Mouse (Mus musculus): ENCODE measurements around the gene Utp14b. TPM values are rescaled to one million over a fixed set of nuclear protein-coding genes. Genes with fewer than 3 reads are reported as not detected.

The Utp14b gene
- 1.3 TPM in 2 replicates for polyA plus RNA-seq (2015; fragmentation: Nextera tagmentation; extraction: Ambion mirVana)

GRCm38 (mm10) chr1:78657671-78658440 is at the start of gene Utp14b, which contains the start of gene Acsl3:
Utp14b (plus strand) TSS chr1:78658038.
Acsl3 (plus strand) TSS chr1:78657825.
- TF ChIP-seq EP300 (optimal IDR thresholded peaks at IDR 0.05) (no peak), CTCF (IDR thresholded peaks at IDR 0.05; ENCODE audit: low read depth) (no peak)
- peak within 1 kb of the TSS; percentile 95 for H3K27ac ChIP-seq (replicated peaks)
- H3K4me1 ChIP-seq (replicated peaks; ENCODE audit: control insufficient read depth, insufficient read depth): 0 out of 2 replicates have a peak, but pooled peaks cover 3% of the 10 kb centered on the region
- DNase-seq (ENCODE audit: low spot score) (peak; percentile 99), ATAC-seq (ENCODE audit: low FRiP score, low TSS enrichment) (peak; percentile 100)
- no peaks in the 10 kb centered on the region for H3K36me3 ChIP-seq (ENCODE audit: control insufficient read depth, insufficient read depth, low read length)
- WGBS: under 1% methylated on average over 90 of the region's 104 CpGs
- H3K4me2 ChIP-seq (replicated peaks; ENCODE audit: low read depth): peak within 1 kb of the TSS; percentile 85
- H3K9ac ChIP-seq (ENCODE audit: low read length): peak within 1 kb of the TSS; percentile 93
- H3K4me3 ChIP-seq (ENCODE audit: low read depth, low read length): peak within 1 kb of the TSS; percentile 98
- H3K9me3 ChIP-seq (ENCODE audit: control insufficient read depth, low read length): no peaks in the 10 kb centered on the region
- no peaks in the 10 kb centered on the region for H3K27me3 ChIP-seq (ENCODE audit: control insufficient read depth, insufficient read depth, low read length)

GRCm38 (mm10) chr1:78609134-78609907 is 48.5 kb upstream of the Utp14b start:
- Histone ChIP-seq H3K36me3 (ENCODE audit: control insufficient read depth, insufficient read depth, low read length) (no peaks in the 10 kb centered on the region), H3K4me2 (replicated peaks; ENCODE audit: low read depth) (no peak overlapping the region), H3K9me3 (ENCODE audit: control insufficient read depth, low read length) (no peaks in the 10 kb centered on the region), H3K27me3 (ENCODE audit: control insufficient read depth, insufficient read depth, low read length) (no peaks in the 10 kb centered on the region), H3K4me3 (ENCODE audit: low read depth, low read length) (no peak overlapping the region), H3K4me1 (replicated peaks; ENCODE audit: control insufficient read depth, insufficient read depth) (no peaks in the 10 kb centered on the region), H3K9ac (ENCODE audit: low read length) (no peak overlapping the region), H3K27ac (replicated peaks) (0 out of 2 replicates have a peak overlapping the region, but pooled peaks have one; percentile 24)
- DNase-seq (ENCODE audit: low spot score) (no peak), ATAC-seq (ENCODE audit: low FRiP score, low TSS enrichment) (peak; percentile 42; the same call in 1 of the 2 replicates)
- WGBS: 22% methylated on average over 12 of the region's 12 CpGs
- TF ChIP-seq EP300 (optimal IDR thresholded peaks at IDR 0.05) (no peak), CTCF (IDR thresholded peaks at IDR 0.05; ENCODE audit: low read depth) (no peak)

GRCm38 (mm10) chr1:78611039-78611438 is 46.8 kb upstream of the Utp14b start:
- Histone ChIP-seq H3K9me3 (ENCODE audit: control insufficient read depth, low read length) (no peaks in the 10 kb centered on the region), H3K4me1 (replicated peaks; ENCODE audit: control insufficient read depth, insufficient read depth) (no peaks in the 10 kb centered on the region), H3K27ac (replicated peaks) (no peak overlapping the region), H3K4me2 (replicated peaks; ENCODE audit: low read depth) (no peak overlapping the region), H3K9ac (ENCODE audit: low read length) (no peak overlapping the region), H3K27me3 (ENCODE audit: control insufficient read depth, insufficient read depth, low read length) (no peaks in the 10 kb centered on the region), H3K4me3 (ENCODE audit: low read depth, low read length) (no peak overlapping the region), H3K36me3 (ENCODE audit: control insufficient read depth, insufficient read depth, low read length) (no peaks in the 10 kb centered on the region)
- no peak for ATAC-seq (ENCODE audit: low FRiP score, low TSS enrichment)
- no peak for DNase-seq (ENCODE audit: low spot score)
- TF ChIP-seq EP300 (optimal IDR thresholded peaks at IDR 0.05): no peak
- no peak for TF ChIP-seq CTCF (IDR thresholded peaks at IDR 0.05; ENCODE audit: low read depth)
- 68% methylated on average over 4 of the region's 4 CpGs for WGBS

GRCm38 (mm10) chr1:78612959-78613358 is 44.9 kb upstream of the Utp14b start:
- peak; percentile 81; the same call in 1 of the 2 replicates for ATAC-seq (ENCODE audit: low FRiP score, low TSS enrichment)
- 48% methylated on average over 1 of the region's 1 CpGs for WGBS
- H3K9me3 ChIP-seq (ENCODE audit: control insufficient read depth, low read length): no peaks in the 10 kb centered on the region

GRCm38 (mm10) chr1:78624352-78624751 is 33.5 kb upstream of the Utp14b start:
- DNase-seq (ENCODE audit: low spot score) (no peak), ATAC-seq (ENCODE audit: low FRiP score, low TSS enrichment) (no peak)
- 82% methylated on average over 2 of the region's 2 CpGs for WGBS
- Histone ChIP-seq H3K9ac (ENCODE audit: low read length) (no peak overlapping the region), H3K4me2 (replicated peaks; ENCODE audit: low read depth) (no peak overlapping the region), H3K4me1 (replicated peaks; ENCODE audit: control insufficient read depth, insufficient read depth) (no peaks in the 10 kb centered on the region), H3K27me3 (ENCODE audit: control insufficient read depth, insufficient read depth, low read length) (no peaks in the 10 kb centered on the region), H3K4me3 (ENCODE audit: low read depth, low read length) (no peak overlapping the region), H3K36me3 (ENCODE audit: control insufficient read depth, insufficient read depth, low read length) (no peaks in the 10 kb centered on the region), H3K27ac (replicated peaks) (no peak overlapping the region), H3K9me3 (ENCODE audit: control insufficient read depth, low read length) (no peaks in the 10 kb centered on the region)
- no peak for TF ChIP-seq CTCF (IDR thresholded peaks at IDR 0.05; ENCODE audit: low read depth)
- no peak for TF ChIP-seq EP300 (optimal IDR thresholded peaks at IDR 0.05)

More at GRCm38 (mm10) chr1:78612959-78613358, 44.9 kb upstream of the Utp14b start:
- TF ChIP-seq CTCF (IDR thresholded peaks at IDR 0.05; ENCODE audit: low read depth) (no peak), EP300 (optimal IDR thresholded peaks at IDR 0.05) (no peak)
- no peak overlapping the region for H3K27ac ChIP-seq (replicated peaks)
- no peaks in the 10 kb centered on the region for H3K36me3 ChIP-seq (ENCODE audit: control insufficient read depth, insufficient read depth, low read length)
- no peak overlapping the region for H3K4me2 ChIP-seq (replicated peaks; ENCODE audit: low read depth)
- H3K27me3 ChIP-seq (ENCODE audit: control insufficient read depth, insufficient read depth, low read length): no peaks in the 10 kb centered on the region
- DNase-seq (ENCODE audit: low spot score): peak; percentile 40
- H3K4me3 ChIP-seq (ENCODE audit: low read depth, low read length): no peak overlapping the region
- no peaks in the 10 kb centered on the region for H3K4me1 ChIP-seq (replicated peaks; ENCODE audit: control insufficient read depth, insufficient read depth)
- H3K9ac ChIP-seq (ENCODE audit: low read length): no peak overlapping the region
